Mouse (Mus musculus): ENCODE data around the gene Tcte2.

Gene Tcte2

DNA sequence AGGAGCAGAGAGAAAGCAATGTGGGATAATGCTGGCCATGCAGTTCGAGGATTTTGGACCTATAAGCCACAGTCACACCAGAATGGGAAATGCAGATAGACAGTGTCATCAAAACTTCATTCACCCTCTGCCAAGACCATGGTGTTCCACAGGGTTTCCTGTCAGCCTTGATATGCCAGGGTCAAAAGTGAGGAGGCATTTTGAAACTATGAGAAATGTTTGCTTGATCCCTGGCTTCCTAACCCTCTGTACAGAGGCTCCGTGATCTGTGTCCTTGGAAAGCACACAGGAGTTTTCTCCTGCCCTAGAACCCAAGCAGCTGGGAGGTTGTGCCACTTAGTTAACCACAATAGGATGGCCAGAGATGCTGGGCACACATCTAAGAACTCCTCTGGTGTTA lies 40.3 kb downstream of the Tcte2 start:
- in situ Hi-C loops (cut with MboI, MseI) = no loop called here

DNA sequence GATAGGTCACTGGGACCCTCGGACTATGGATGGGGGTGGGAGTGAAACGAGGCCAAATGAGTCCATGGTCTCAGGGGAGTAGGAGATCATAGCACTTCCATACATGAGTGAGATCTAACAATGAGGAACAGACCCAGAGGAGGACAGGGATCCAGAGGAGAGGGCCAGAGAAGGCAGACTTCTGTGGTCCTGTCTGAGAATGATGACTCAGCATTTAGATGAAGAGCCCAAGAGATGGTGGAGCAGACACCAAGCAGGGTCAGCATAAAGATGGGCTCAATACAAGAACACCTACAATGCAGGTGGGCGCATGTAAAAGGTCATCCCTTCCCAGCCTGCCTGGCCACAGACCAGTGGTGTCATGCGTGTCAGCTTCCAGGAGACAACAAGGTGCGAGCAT lies 41.4 kb downstream of the Tcte2 start:
- in situ Hi-C loops (cut with MboI, MseI) = no loop called here

DNA sequence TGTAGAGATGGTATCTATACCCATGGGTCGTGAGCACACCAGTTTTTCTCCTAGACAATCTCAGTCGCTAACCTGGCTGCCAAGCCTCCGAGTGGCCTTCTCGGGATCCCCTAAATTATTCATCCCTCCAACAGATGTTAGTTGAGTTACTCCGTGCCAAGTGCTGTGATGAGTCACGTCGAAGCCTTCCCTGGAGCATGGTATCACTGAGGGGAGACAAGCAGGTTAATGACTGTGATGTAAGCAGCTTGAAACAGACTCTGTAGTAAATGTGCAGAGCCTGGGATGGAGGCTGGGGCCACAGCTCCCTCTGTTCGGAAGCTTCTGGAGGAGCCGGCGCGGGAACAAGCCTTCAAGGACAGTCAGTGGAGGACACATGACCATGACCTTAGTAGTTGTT lies 44.2 kb downstream of the Tcte2 start:
- in situ Hi-C loops (cut with MboI, MseI) = no loop called here

- in situ Hi-C loops (cut with MboI, MseI) = no loop called here
Observed at GRCm38 (mm10) chr17:13716336-13716735, 45.3 kb downstream of the Tcte2 start.

- in situ Hi-C loops (cut with MboI, MseI) = no loop called here
Observed at GRCm38 (mm10) chr17:13715511-13715910, 46.1 kb downstream of the Tcte2 start.

DNA sequence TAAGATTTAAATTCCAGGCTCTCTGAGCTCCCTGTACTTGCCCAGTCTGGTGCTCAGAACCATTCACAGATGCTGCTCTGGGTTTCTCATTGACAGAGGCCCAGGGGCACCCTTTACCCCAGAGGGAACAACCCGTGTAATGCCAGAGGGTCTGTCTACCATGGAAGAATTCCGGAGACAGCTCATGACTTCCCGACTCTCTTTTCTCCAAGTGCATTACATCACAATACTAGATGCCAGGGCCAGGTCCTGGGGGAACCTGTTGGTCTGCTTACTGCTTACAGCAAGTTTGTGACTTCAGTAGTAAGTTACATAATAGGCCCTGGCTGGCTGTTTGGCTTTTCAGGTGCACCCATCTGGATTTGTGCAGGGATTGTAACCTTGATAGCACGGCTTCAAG lies 47.0 kb downstream of the Tcte2 start:
- in situ Hi-C loops (cut with MboI, MseI) = no loop called here

DNA sequence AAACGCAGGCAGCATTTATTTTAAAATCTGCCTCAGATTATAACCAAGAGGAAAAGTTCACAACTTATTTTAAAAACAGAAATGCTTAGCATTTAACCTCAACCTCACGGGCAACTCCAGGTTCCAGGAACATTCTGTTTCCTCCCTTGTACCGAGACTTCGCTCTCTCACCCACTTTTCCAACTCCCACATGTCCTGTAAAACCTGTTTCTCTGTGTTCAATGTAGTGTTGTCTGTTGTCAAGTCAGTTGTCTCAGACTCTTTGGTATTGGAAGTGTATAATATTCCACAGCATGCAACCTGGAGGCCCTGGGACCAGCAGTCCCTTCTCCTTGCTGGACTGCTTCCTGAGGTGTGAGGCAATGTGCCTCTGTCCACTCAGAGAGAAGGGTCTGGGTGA lies 47.5 kb downstream of the Tcte2 start:
- in situ Hi-C loops (cut with MboI, MseI) = no loop called here

- in situ Hi-C loops (cut with MboI, MseI) = no loop called here
Observed at GRCm38 (mm10) chr17:13712518-13712917, 49.1 kb downstream of the Tcte2 start.

GRCm38 (mm10) chr17:13712116-13712515 lies 49.5 kb downstream of the Tcte2 start:
- in situ Hi-C loops (cut with MboI, MseI) = no loop called here

DNA sequence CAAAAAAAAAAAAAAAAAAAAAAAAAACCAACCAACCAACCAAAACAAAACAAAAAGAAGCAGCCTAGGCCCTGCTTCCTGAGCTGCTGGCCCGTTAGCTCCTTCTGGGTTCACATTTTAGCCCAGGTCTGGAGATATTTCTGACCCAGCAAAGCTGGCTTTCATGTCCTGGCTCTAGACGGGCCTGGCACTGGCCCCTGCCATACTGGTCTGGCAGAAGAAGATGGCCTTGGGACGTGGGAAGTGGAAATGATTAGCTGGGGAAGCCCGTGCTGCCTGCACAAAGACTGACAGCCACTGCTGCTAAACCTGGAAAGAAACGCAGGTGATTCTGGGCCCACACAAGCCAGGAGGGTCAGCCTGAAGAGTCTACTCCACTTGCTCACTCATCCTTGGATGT lies 50.5 kb downstream of the Tcte2 start:
- in situ Hi-C loops (cut with MboI, MseI) = no loop called here

DNA sequence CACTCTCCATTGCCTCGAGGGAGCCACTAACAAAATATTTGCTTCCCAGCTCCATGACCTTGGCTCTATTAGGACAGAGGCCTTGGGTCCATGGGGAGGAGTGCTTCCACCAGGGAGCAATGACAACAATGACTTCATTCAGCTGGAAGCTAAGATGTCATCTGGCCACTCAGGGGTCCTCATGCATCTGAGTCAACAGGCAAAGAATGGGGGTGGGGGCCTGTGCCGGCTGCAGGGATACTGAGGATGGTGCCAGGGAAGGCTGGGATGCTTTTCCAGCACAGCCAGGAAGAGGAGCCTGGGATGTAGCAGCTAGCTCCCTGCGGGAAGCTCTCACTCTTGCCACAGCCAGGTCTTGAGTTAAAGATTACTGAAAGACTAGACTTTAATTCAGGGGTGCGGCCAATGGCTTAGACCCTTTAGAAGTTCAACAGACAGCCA lies 56.1 kb downstream of the Tcte2 start:
- in situ Hi-C loops (cut with MboI, MseI) = loop anchor here in 1 of 2 experiments (5.0 to 10.0 kb wide), 2 partner anchors 48 to 229 kb away; no protein-coding TSS in a partner anchor

- in situ Hi-C loops (cut with MboI, MseI) = loop anchor here in 1 of 2 experiments (10.0 kb wide), 1 partner anchor 231 kb away; no protein-coding TSS in a partner anchor
Observed at GRCm38 (mm10) chr17:13703611-13704320, 57.9 kb downstream of the Tcte2 start.

DNA sequence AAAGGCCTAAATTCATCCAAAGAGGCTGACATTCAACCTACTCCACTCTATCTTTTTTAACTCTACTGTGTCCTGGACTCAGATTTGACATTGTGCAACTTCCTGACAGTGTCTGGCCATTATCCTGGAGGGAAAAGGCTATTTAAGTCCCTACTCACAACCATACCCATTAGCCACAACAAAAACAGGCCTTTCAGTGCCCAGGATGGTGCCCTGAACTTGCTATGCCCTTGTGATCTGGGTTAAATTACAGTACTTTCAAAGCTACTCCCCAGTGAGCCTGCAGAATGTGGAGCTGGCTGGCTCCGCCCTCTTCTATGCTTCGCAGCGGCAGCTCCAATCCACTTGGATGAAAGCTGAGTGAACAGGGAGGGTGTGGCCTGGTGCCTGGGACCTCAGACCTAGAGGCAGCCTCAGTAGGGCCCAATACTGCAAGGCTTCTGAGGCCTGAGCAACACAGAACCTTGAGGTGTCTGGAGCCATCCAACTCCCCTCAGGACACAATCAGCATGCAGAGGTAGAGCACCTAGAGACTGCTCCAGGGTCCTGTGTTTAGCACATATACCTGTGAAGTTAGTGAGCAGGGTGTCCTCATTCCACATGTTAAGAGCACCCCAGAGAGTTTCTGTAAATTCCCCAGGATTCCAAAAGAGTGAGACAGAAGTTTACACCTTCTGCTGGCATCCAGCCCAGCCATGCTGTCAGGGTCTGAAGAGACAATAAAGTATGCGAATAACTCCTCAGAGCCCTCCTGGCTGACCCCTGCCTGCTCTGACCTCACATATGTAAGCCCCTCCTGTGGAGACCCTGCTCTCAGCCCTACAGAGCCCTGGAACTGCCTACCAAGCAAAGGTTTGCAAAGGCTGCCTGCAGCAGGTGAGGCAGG lies 61.3 kb downstream of the Tcte2 start:
- in situ Hi-C loops (cut with MboI, MseI) = loop anchor here in 1 of 2 experiments (10.0 kb wide), 1 partner anchor 234 kb away; no protein-coding TSS in a partner anchor

DNA sequence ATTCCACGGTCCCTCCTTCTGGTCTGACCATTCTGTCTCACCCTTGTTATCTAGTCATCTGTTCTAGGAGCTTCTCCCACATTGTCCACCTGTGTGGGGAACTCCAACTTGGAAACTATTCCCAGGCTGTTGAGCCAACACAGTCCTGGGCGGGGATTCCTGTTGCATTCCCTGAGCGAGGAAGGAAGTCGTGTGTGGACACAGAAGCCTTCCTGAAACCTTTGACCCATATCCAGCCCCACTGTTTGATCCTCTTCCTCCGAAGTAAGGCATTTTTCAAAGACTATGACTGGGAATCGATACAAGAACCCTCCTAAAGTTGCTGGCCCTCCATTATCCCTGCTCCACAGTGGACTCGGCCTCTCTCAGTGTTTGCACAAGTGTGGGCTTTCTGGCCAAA lies 61.9 kb downstream of the Tcte2 start:
- in situ Hi-C loops (cut with MboI, MseI) = loop anchor here (10.0 to 25.0 kb wide), 3 partner anchors 235 to 1688 kb away; partner anchors contain the start of genes 1600012H06Rik (in 1 of the 2), Dll1 (in 1 of the 2), Fam120b (in 1 of the 2) and Wdr27 (in 1 of the 2)

DNA sequence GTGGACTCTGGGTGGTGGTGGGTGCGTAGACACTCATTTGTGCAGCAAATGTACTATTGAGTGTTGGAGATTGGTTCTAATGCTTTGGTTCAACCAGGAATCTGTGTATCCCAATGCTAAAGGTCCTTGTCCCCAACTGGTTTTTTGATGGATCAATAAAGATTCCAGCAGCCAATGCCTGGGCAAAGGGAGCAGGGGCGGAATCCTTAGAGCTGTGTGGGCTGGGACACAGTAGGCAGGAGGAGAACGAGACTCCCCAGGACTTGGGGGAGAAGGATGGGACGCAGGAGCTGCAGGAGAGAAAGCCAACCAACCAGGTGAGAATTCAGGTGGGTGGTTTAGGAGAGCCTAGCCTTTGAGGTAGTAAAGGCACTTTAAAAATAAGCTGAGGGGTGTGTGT lies 63.4 kb downstream of the Tcte2 start:
- in situ Hi-C loops (cut with MboI, MseI) = loop anchor here (25.0 kb wide), 2 partner anchors 1239 to 1689 kb away; partner anchors contain the start of genes 1600012H06Rik (in 1 of the 2), Dll1 (in 1 of the 2), Fam120b (in 1 of the 2) and Wdr27 (in 1 of the 2)

DNA sequence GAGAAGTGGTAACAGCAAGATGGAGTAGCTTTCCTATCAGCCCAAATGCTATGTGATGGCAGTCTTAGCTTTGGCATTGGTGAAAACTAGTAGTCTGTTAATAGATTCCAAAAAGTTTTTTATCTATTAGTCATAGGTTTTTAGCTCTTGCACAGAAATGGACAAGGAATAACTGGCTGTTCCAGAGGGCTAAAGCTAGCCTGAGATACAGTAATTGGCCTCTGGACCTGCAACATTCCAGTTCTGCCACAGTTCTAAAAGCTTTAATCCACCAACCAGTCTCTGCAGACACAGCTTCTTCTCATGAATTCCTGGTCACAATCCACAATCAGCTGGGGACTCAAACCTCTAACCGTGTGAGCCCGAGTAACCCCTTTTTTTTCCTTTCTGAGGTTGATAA lies 64.0 kb downstream of the Tcte2 start:
- in situ Hi-C loops (cut with MboI, MseI) = loop anchor here (25.0 kb wide), 2 partner anchors 1240 to 1690 kb away; partner anchors contain the start of genes 1600012H06Rik (in 1 of the 2), Dll1 (in 1 of the 2), Fam120b (in 1 of the 2) and Wdr27 (in 1 of the 2)

- in situ Hi-C loops (cut with MboI, MseI) = loop anchor here (25.0 kb wide), 2 partner anchors 1241 to 1691 kb away; partner anchors contain the start of genes 1600012H06Rik (in 1 of the 2), Dll1 (in 1 of the 2), Fam120b (in 1 of the 2) and Wdr27 (in 1 of the 2)
Observed at GRCm38 (mm10) chr17:13695881-13696280, 65.7 kb downstream of the Tcte2 start.

GRCm38 (mm10) chr17:13695211-13695610 lies 66.4 kb downstream of the Tcte2 start:
- in situ Hi-C loops (cut with MboI, MseI) = loop anchor here (25.0 kb wide), 2 partner anchors 1242 to 1692 kb away; partner anchors contain the start of genes 1600012H06Rik (in 1 of the 2), Dll1 (in 1 of the 2), Fam120b (in 1 of the 2) and Wdr27 (in 1 of the 2)

DNA sequence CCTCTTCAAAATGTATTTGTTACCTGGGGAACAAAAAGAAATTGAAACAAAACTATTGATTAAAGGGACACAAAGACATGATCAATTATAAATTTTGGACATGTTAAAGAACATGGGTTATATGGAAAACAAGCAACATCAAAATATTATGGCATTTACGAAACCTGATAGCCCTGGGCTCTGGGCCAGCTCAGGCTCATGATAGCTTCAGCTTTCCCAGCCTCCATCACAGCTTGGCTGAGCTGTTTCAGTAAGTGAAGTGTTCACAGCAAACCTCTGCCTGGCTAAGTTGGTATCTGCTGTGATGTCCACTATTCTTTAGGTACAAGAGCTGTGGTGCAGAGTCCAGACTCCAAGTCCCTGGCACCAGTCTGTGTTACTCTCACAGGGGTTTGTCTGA lies 67.4 kb downstream of the Tcte2 start:
- in situ Hi-C loops (cut with MboI, MseI) = loop anchor here (25.0 kb wide), 2 partner anchors 1243 to 1693 kb away; partner anchors contain the start of genes 1600012H06Rik (in 1 of the 2), Dll1 (in 1 of the 2), Fam120b (in 1 of the 2) and Wdr27 (in 1 of the 2)

GRCm38 (mm10) chr17:13687656-13688055 lies 74.0 kb downstream of the Tcte2 start:
- in situ Hi-C loops (cut with MboI, MseI) = loop anchor here (5.0 to 25.0 kb wide), 3 partner anchors 70 to 1700 kb away; partner anchors contain the start of genes 1600012H06Rik (in 1 of the 2), Dll1 (in 1 of the 2), Fam120b (in 1 of the 2) and Wdr27 (in 1 of the 2)

- in situ Hi-C loops (cut with MboI, MseI) = loop anchor here (5.0 to 25.0 kb wide), 3 partner anchors 70 to 1700 kb away; partner anchors contain the start of genes 1600012H06Rik (in 1 of the 2), Dll1 (in 1 of the 2), Fam120b (in 1 of the 2) and Wdr27 (in 1 of the 2)
Observed at GRCm38 (mm10) chr17:13687086-13687485, 74.5 kb downstream of the Tcte2 start.
